Mouse (Mus musculus): ENCODE data around the gene Trdn. TPM values are rescaled to one million over a fixed set of nuclear protein-coding genes. Genes with fewer than 3 reads are reported as not detected.

Trdn gene
- polyA plus RNA-seq, 1 experiment from 2014 or later, result not detected

DNA sequence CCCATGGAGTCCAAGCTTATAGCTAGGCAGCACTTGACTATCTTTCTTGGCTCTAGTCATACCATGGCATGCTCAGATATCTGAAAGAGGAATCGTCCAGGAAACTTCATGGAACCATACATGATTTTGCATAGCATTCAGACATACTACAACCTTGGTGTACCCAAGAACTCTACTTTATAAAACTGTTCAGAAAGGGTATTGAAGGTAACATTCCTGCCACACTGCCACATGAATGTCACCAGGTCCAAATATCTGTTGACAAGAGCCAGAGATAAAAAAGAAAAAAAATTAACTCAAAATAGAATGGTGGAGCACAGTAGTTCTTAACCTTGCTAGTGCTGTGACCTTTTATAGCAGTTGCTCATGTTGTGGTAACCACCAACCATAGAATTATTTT, 175.8 kb downstream of the Trdn start:
- Histone ChIP-seq H3K4me1 (ENCODE audit: control insufficient read depth, insufficient read depth, low read length) (no peaks in the 10 kb centered on the region), H3K36me3 (ENCODE audit: control insufficient read depth, insufficient read depth, low read length) (no peaks in the 10 kb centered on the region), H3K9me3 (ENCODE audit: control insufficient read depth, low read length) (no peaks in the 10 kb centered on the region), H3K4me3 (ENCODE audit: low read length) (no peak overlapping the region), H3K4me2 (replicated peaks; ENCODE audit: low read depth, low read length) (no peak overlapping the region), H3K27me3 (ENCODE audit: control insufficient read depth, insufficient read depth, low read length) (no peaks in the 10 kb centered on the region), H3K27ac (ENCODE audit: low read depth, low read length) (no peak overlapping the region), H3K9ac (ENCODE audit: low read depth, low read length) (no peak overlapping the region)
- ATAC-seq (ENCODE audit: low FRiP score, low TSS enrichment), result no peak
- 66% methylated on average over 1 of the region's 1 CpGs for WGBS

DNA sequence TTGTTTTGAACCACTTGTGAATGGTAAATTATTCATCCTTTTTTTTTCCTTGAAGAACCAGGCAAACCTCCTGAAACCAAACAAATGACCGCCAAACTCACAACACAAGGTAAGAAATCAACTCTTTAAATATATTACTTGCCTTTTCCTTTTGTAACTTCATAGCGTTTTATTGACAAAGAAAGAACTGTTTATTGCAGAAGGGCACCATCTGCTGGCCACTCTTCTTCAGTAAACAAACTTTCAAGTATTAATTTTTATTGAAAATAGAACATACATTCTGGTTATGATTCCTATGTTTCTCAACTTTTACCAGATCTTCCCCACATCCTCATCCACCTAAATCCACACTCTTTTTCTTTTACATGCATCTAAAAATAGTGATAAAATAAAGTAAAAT, 224.6 kb downstream of the Trdn start:
- no peak for ATAC-seq (ENCODE audit: low FRiP score, low TSS enrichment)
- no peaks in the 10 kb centered on the region for H3K4me1 ChIP-seq (ENCODE audit: control insufficient read depth, insufficient read depth, low read length)
- no peak overlapping the region for H3K4me3 ChIP-seq (ENCODE audit: low read length)
- H3K36me3 ChIP-seq (ENCODE audit: control insufficient read depth, insufficient read depth, low read length), result no peaks in the 10 kb centered on the region
- H3K4me2 ChIP-seq (replicated peaks; ENCODE audit: low read depth, low read length), result no peak overlapping the region
- H3K9me3 ChIP-seq (ENCODE audit: control insufficient read depth, low read length), result no peaks in the 10 kb centered on the region
- H3K27me3 ChIP-seq (ENCODE audit: control insufficient read depth, insufficient read depth, low read length), result no peaks in the 10 kb centered on the region
- no peak overlapping the region for H3K9ac ChIP-seq (ENCODE audit: low read depth, low read length)
- no peak overlapping the region for H3K27ac ChIP-seq (ENCODE audit: low read depth, low read length)
- WGBS, result 19% methylated on average over 2 of the region's 2 CpGs

DNA sequence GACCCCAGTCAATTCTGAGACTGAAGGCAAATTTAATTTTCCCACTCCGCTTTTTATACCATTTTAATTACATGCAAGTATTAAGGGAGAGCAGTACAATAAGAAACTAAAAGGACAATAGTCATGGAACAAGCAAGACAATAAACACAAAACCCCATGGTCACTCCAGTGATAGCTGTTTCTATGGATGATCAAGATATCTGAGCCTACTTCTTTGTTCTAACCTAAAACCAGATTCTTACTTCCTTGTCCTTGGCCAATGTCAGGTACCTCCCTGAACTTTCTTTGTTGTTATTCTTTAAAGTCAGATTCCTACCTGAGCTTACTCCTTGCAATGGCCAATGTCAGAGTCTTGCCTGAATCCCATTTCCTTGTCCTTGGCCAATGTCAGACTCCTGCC, 272.7 kb downstream of the Trdn start:
- H3K4me2 ChIP-seq (replicated peaks; ENCODE audit: low read depth, low read length), result no peak overlapping the region
- 77% methylated on average over 1 of the region's 1 CpGs for WGBS
- H3K27me3 ChIP-seq (ENCODE audit: control insufficient read depth, insufficient read depth, low read length), result no peaks in the 10 kb centered on the region
- H3K4me1 ChIP-seq (ENCODE audit: control insufficient read depth, insufficient read depth, low read length), result no peaks in the 10 kb centered on the region
- no peaks in the 10 kb centered on the region for H3K36me3 ChIP-seq (ENCODE audit: control insufficient read depth, insufficient read depth, low read length)
- H3K4me3 ChIP-seq (ENCODE audit: low read length), result no peak overlapping the region
- no peaks in the 10 kb centered on the region for H3K9me3 ChIP-seq (ENCODE audit: control insufficient read depth, low read length)
- H3K9ac ChIP-seq (ENCODE audit: low read depth, low read length), result no peak overlapping the region
- no peak for ATAC-seq (ENCODE audit: low FRiP score, low TSS enrichment)
- H3K27ac ChIP-seq (ENCODE audit: low read depth, low read length), result no peak overlapping the region

GRCm38 (mm10) chr10:33366521-33366920, 286.2 kb downstream of the Trdn start:
- H3K36me3 ChIP-seq (ENCODE audit: control insufficient read depth, insufficient read depth, low read length), result no peaks in the 10 kb centered on the region
- no peak for ATAC-seq (ENCODE audit: low FRiP score, low TSS enrichment)

GRCm38 (mm10) chr10:33370534-33370933, 290.2 kb downstream of the Trdn start:
- no peaks in the 10 kb centered on the region for H3K9me3 ChIP-seq (ENCODE audit: control insufficient read depth, low read length)
- H3K27ac ChIP-seq (ENCODE audit: low read depth, low read length), result no peak overlapping the region
- no peaks in the 10 kb centered on the region for H3K36me3 ChIP-seq (ENCODE audit: control insufficient read depth, insufficient read depth, low read length)
- H3K4me1 ChIP-seq (ENCODE audit: control insufficient read depth, insufficient read depth, low read length), result no peaks in the 10 kb centered on the region
- no peaks in the 10 kb centered on the region for H3K27me3 ChIP-seq (ENCODE audit: control insufficient read depth, insufficient read depth, low read length)
- H3K4me2 ChIP-seq (replicated peaks; ENCODE audit: low read depth, low read length), result no peak overlapping the region
- ATAC-seq (ENCODE audit: low FRiP score, low TSS enrichment), result no peak
- H3K9ac ChIP-seq (ENCODE audit: low read depth, low read length), result no peak overlapping the region
- 82% methylated on average over 2 of the region's 2 CpGs for WGBS
- no peak overlapping the region for H3K4me3 ChIP-seq (ENCODE audit: low read length)

More at GRCm38 (mm10) chr10:33366521-33366920, 286.2 kb downstream of the Trdn start:
- no peak overlapping the region for H3K9ac ChIP-seq (ENCODE audit: low read depth, low read length)
- H3K4me1 ChIP-seq (ENCODE audit: control insufficient read depth, insufficient read depth, low read length), result no peaks in the 10 kb centered on the region
- H3K4me3 ChIP-seq (ENCODE audit: low read length), result no peak overlapping the region
- no peaks in the 10 kb centered on the region for H3K27me3 ChIP-seq (ENCODE audit: control insufficient read depth, insufficient read depth, low read length)
- H3K9me3 ChIP-seq (ENCODE audit: control insufficient read depth, low read length), result no peaks in the 10 kb centered on the region
- H3K27ac ChIP-seq (ENCODE audit: low read depth, low read length), result no peak overlapping the region
- H3K4me2 ChIP-seq (replicated peaks; ENCODE audit: low read depth, low read length), result no peak overlapping the region

DNA sequence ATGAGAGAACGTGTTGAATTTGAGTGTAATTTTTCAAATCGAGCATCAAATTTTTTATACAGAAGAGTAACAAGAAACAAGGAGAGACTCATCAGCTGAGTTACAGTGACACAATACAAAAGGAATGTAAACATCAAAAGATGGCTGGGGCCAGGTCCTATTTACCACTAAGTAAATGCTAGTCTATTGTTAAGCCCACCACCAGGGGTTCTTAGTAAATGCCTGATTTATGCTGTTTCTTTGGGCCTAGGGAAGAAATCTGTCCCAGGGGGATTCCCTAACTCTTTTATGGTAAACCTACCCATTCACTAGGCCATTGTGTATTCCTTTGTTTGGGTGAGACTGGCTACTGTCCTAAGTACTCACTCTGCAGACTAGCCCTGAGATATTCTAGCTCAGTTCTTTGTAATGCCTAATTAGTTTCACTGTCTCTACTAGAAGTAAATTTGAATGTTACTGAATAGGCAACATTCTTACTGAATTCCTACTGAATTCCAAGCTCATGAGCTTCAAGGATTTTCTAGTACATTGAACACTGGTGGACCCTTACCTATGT, 295.2 kb downstream of the Trdn start:
- no peak for ATAC-seq (ENCODE audit: low FRiP score, low TSS enrichment)
- no peak overlapping the region for H3K4me2 ChIP-seq (replicated peaks; ENCODE audit: low read depth, low read length)
- WGBS, result 84% methylated on average over 2 of the region's 2 CpGs

More for the DNA sequence above, 295.2 kb downstream of the Trdn start:
- H3K27ac ChIP-seq (ENCODE audit: low read depth, low read length), result no peak overlapping the region
- H3K9ac ChIP-seq (ENCODE audit: low read depth, low read length), result no peak overlapping the region
- no peaks in the 10 kb centered on the region for H3K9me3 ChIP-seq (ENCODE audit: control insufficient read depth, low read length)
- H3K4me1 ChIP-seq (ENCODE audit: control insufficient read depth, insufficient read depth, low read length), result no peaks in the 10 kb centered on the region
- no peaks in the 10 kb centered on the region for H3K36me3 ChIP-seq (ENCODE audit: control insufficient read depth, insufficient read depth, low read length)
- no peak overlapping the region for H3K4me3 ChIP-seq (ENCODE audit: low read length)
- no peaks in the 10 kb centered on the region for H3K27me3 ChIP-seq (ENCODE audit: control insufficient read depth, insufficient read depth, low read length)

Other genes with a start within 250 kb of the Trdn start
- gene Nkain2, start 190.1 kb upstream of the Trdn start, polyA plus RNA-seq (2014; fragmentation: Nextera tagmentation; extraction: Ambion mirVana), result 0.59 and 0.79 TPM in 2 replicates